Mouse (Mus musculus): ENCODE data around the gene D7Ertd443e.

The D7Ertd443e gene

GRCm38 (mm10) chr7:134227773-134228455 lies 157.5 kb downstream of the D7Ertd443e start:
- no peak for DNase-seq (ENCODE audit: low spot score)

GRCm38 (mm10) chr7:134227101-134227500 lies 158.4 kb downstream of the D7Ertd443e start:
- DNase-seq (ENCODE audit: low spot score) = no peak

- no peak for DNase-seq (ENCODE audit: low spot score)
Observed at GRCm38 (mm10) chr7:134226231-134226630, 159.2 kb downstream of the D7Ertd443e start.

GRCm38 (mm10) chr7:134224741-134225612 lies 160.5 kb downstream of the D7Ertd443e start:
- peak; percentile 54 for DNase-seq (ENCODE audit: low spot score)

- no peak for DNase-seq (ENCODE audit: low spot score)
Observed at GRCm38 (mm10) chr7:134224421-134224740, 161.1 kb downstream of the D7Ertd443e start.

- DNase-seq (ENCODE audit: low spot score) = peak; percentile 85
Observed at GRCm38 (mm10) chr7:134223444-134224161, 161.9 kb downstream of the D7Ertd443e start.
